Mouse (Mus musculus) adrenal gland, postnatal 36 days (tissue): ENCODE measurements around the gene Rassf7. TPM values are rescaled to one million over a fixed set of nuclear protein-coding genes. Genes with fewer than 3 reads are reported as not detected.

Experiments
- DNase-seq, 2 experiments: peaks; one replicate each; pipeline ENCODE4 v3.0.0; 2021; ENCODE audit warnings: mixed read lengths in 1 of 2
- long read RNA-seq, 2 experiments: library from polyadenylated mRNA; stranded (forward); transcript quantifications; one replicate each; pipeline ENCODE4 v2.0.0; 2021; ENCODE audit warnings: borderline sequencing depth in 2 of 2
- total RNA-seq, 2 experiments: library from RNA; stranded (reverse); gene quantifications; 2 replicates each; pipeline ENCODE4 v1.2.3; 2021

Rassf7 gene
- total RNA-seq = 1 to 10 TPM; 3.6 to 4.1 TPM
- long read RNA-seq, experiment 1, transcript Rassf7-201 (6 exons, 1,525 nt) = major isoform, 5 of 7 reads
- long read RNA-seq, experiment 1, partial matches to known transcripts = 1 of 7 reads
- long read RNA-seq, experiment 1, other reads (novel, unspliced or antisense) = 1 of 7 reads
- long read RNA-seq, experiment 2, partial matches to known transcripts = 0 of 2 reads
- long read RNA-seq, experiment 2, other reads (novel, unspliced or antisense) = 1 of 2 reads

- peak; percentile 93 to 95 for DNase-seq
Observed at GRCm38 (mm10) chr7:141215101-141215879, at the start of gene Rassf7. Gene Rassf7 (plus strand): TSS chr7:141215860.

- DNase-seq = peak; percentile 79 to 83
Observed at GRCm38 (mm10) chr7:141167901-141168517, 47.7 kb upstream of the Rassf7 start.

- peak; percentile 85 to 88 for DNase-seq
Observed at GRCm38 (mm10) chr7:141168518-141168953, 47.1 kb upstream of the Rassf7 start.

- DNase-seq = no peak
Observed at GRCm38 (mm10) chr7:141169300-141169699, 46.4 kb upstream of the Rassf7 start.

- no peak for DNase-seq
Observed at GRCm38 (mm10) chr7:141169866-141170265, 45.8 kb upstream of the Rassf7 start.

- peak; percentile 93 to 95 for DNase-seq
Observed at GRCm38 (mm10) chr7:141172116-141173006, 43.3 kb upstream of the Rassf7 start, which contains the start of gene Rnh1. Gene Rnh1 (minus strand): TSS chr7:141172857.

GRCm38 (mm10) chr7:141173323-141173850, 42.3 kb upstream of the Rassf7 start:
- no peak for DNase-seq

GRCm38 (mm10) chr7:141175068-141175467, 40.6 kb upstream of the Rassf7 start:
- no peak for DNase-seq

- peak; percentile 91 to 92 for DNase-seq
Observed at GRCm38 (mm10) chr7:141176173-141176572, 39.5 kb upstream of the Rassf7 start.

- no peak for DNase-seq
Observed at GRCm38 (mm10) chr7:141188194-141188593, 27.5 kb upstream of the Rassf7 start.

- DNase-seq = no peak
Observed at GRCm38 (mm10) chr7:141188733-141189132, 26.9 kb upstream of the Rassf7 start.

- DNase-seq = no peak
Observed at GRCm38 (mm10) chr7:141190220-141190619, 25.4 kb upstream of the Rassf7 start.

GRCm38 (mm10) chr7:141191036-141191435, 24.6 kb upstream of the Rassf7 start:
- peak; percentile 40 to 56 for DNase-seq

- DNase-seq = no peak
Observed at GRCm38 (mm10) chr7:141191796-141192685, 23.6 kb upstream of the Rassf7 start.

GRCm38 (mm10) chr7:141192776-141193347, 22.8 kb upstream of the Rassf7 start:
- DNase-seq = no peak

- DNase-seq = peak; percentile 50 to 71
Observed at GRCm38 (mm10) chr7:141193348-141193856, 22.3 kb upstream of the Rassf7 start.

- DNase-seq = peak; percentile 98 to 99
Observed at GRCm38 (mm10) chr7:141193948-141194347, 21.7 kb upstream of the Rassf7 start, which contains the start of the genes Hras and Lrrc56. Gene Hras (minus strand): TSS chr7:141194005. Gene Lrrc56 (plus strand): TSS chr7:141194157.

- DNase-seq = no peak
Observed at GRCm38 (mm10) chr7:141194409-141194808, 21.3 kb upstream of the Rassf7 start.

- DNase-seq = peak; percentile 92 to 95
Observed at GRCm38 (mm10) chr7:141194830-141195229, 20.8 kb upstream of the Rassf7 start.

GRCm38 (mm10) chr7:141195754-141196153, 19.9 kb upstream of the Rassf7 start:
- DNase-seq = no peak
